Mouse (Mus musculus) hindbrain, postnatal 0 days (tissue): ENCODE measurements around the gene Plet1. TPM values are rescaled to one million over a fixed set of nuclear protein-coding genes. Genes with fewer than 3 reads are reported as not detected.

Experiments used
- ATAC-seq: fragments of 200-750 bp; cut with Nextera tagmentation; 2 replicates; pipeline ENCODE4 v1.8.0; 2017; ENCODE audit warnings: mild to moderate bottlenecking, moderate TSS enrichment, moderate library complexity
- DNase-seq: peaks from one replicate; pipeline ENCODE4 v3.0.0-alpha.2; 2015; ENCODE audit warnings: low spot score
- H3K27ac ChIP-seq: fragments of 300-500 bp; sonication (generic); 2 replicates; pipeline ENCODE4 v1.5.1; 2014; ENCODE audit warnings: mild to moderate bottlenecking
- H3K27me3 ChIP-seq: fragments of 300-500 bp; sonication (generic); 2 replicates; pipeline ENCODE4 v1.6.1; 2014; ENCODE audit warnings: low read length, mixed read lengths; ENCODE audit not compliant: insufficient read depth
- H3K36me3 ChIP-seq: fragments of 300-500 bp; sonication (generic); 2 replicates; pipeline ENCODE4 v1.6.1; 2014; ENCODE audit warnings: low read length, mixed read lengths; ENCODE audit not compliant: insufficient read depth
- H3K4me1 ChIP-seq: fragments of 300-500 bp; sonication (generic); 2 replicates; pipeline ENCODE4 v1.6.1; 2014; ENCODE audit warnings: antibody characterized with exemption, low read length, mixed read lengths; ENCODE audit not compliant: insufficient read depth
- H3K4me2 ChIP-seq: fragments of 300-500 bp; sonication (generic); 2 replicates; pipeline ENCODE4 v1.6.1; 2014; ENCODE audit warnings: low read depth, mild to moderate bottlenecking, low read length, moderate library complexity, mixed read lengths
- H3K4me3 ChIP-seq: fragments of 300-500 bp; sonication (generic); 2 replicates; pipeline ENCODE4 v1.5.1; 2014; ENCODE audit warnings: low read length
- H3K9ac ChIP-seq: fragments of 300-500 bp; sonication (generic); replicated peaks from 2 replicates; pipeline ENCODE4 v1.6.1; 2014; ENCODE audit warnings: mild to moderate bottlenecking, low read length, moderate library complexity, mixed read lengths
- H3K9me3 ChIP-seq: fragments of 300-500 bp; sonication (generic); 2 replicates; pipeline ENCODE4 v1.6.1; 2016; ENCODE audit warnings: low read length, mixed read lengths
- CTCF ChIP-seq: IDR thresholded peaks from 2 replicates; pipeline ENCODE4 v1.5.1; 2016; ENCODE audit warnings: antibody characterized with exemption, control low read depth, low read depth
- WGBS: fragments of 180-500 bp; shearing (Covaris S2); extraction: QIAGEN DNeasy Blood & Tissue Kit; methylation state at CpG from one replicate; pipeline ENCODE4 v1.1.7; 2014; 5-methylcytosine and 5-hydroxymethylcytosine counted together
- polyA plus RNA-seq: library from polyadenylated mRNA; unstranded; fragments of >200 nt; fragmentation: Nextera tagmentation; extraction: Ambion mirVana; gene quantifications from 2 replicates; pipeline ENCODE4 v1.2.1, GENCODE M21; 2015
- total RNA-seq: library from RNA; depleted of rRNA; stranded (reverse); fragments of >200 nt; gene quantifications from 2 replicates; pipeline ENCODE4 v1.2.3, GENCODE M21; 2014

The Plet1 gene
- total and polyA plus RNA-seq, 2 experiments from 2014 or later, result 0.37 to 1.0 TPM

DNA sequence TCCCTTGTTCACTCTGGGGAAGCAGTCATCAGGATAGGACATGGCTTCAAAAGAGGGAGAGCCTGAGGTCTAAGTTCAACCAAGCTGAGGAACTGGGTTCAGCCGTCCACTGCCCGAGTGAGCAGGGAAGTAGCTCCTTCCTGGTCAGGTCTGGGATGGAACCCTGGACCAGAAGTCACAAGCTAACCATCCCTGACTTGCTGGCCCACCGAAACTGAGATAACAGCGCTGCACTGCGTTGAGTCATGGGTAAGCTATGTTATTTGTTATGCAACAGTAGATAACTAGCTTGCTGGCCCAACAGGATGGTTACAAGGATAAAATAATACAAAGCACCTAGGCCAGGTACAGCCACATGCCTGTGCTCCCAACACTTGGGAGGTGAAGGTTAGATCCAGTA, 21.1 kb downstream of the Plet1 start:
- Histone ChIP-seq H3K9me3 (no peaks in the 10 kb centered on the region), H3K27ac (no peak overlapping the region), H3K27me3 (no peaks in the 10 kb centered on the region), H3K4me3 (no peak overlapping the region), H3K4me1 (no peaks in the 10 kb centered on the region), H3K36me3 (no peaks in the 10 kb centered on the region), H3K4me2 (no peak overlapping the region), H3K9ac (no peak overlapping the region)
- ATAC-seq, result no peak
- 85% methylated on average over 5 of the region's 5 CpGs for WGBS
- no peak for TF ChIP-seq CTCF
- DNase-seq, result no peak

DNA sequence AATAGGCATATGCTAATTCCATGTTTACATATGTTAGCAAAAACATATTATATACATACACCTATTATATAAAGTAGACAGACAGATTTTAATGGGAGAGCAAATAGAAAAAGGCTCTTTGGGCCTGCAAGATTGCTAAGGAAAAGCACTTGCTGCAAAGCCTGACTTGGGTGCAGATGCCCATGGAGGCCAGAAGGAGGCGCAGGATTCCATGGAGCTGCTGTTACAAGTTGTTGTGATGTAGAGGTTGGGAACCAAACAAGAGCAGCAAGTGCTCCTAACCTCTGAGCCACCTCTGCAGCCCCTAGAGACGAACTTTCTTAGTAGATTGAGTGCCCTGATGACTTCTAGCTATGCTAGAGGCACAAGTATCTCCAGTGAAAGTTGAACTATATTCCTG, 24.5 kb downstream of the Plet1 start:
- H3K9me3 ChIP-seq, result no peaks in the 10 kb centered on the region
- ATAC-seq (no peak), DNase-seq (peak; percentile 42)

DNA sequence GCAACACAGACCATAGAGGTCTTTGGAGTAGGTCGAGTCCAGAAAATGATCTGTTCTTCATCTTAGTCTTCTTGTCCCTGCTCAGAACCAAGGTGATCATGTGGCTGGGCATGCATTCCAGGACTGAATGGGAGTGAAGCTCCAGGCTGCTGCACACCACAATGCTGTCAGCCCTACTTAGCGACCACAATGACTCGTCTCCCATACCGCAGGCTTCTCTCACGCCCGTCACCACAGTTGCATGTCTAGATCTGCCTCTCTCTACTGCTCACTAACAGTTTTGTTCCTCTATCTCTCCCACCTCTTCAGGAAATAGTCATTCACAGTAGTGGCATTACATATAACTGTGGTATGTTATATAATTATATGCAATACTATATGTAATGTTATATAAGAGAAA, 26.4 kb downstream of the Plet1 start:
- no peak overlapping the region for H3K9ac ChIP-seq
- no peak for TF ChIP-seq CTCF
- H3K4me1 ChIP-seq, result no peaks in the 10 kb centered on the region
- H3K36me3 ChIP-seq, result no peaks in the 10 kb centered on the region
- ATAC-seq, result no peak
- H3K4me3 ChIP-seq, result no peak overlapping the region
- H3K9me3 ChIP-seq, result no peaks in the 10 kb centered on the region
- no peak overlapping the region for H3K27ac ChIP-seq
- H3K4me2 ChIP-seq, result no peak overlapping the region
- 89% methylated on average over 6 of the region's 6 CpGs for WGBS
- H3K27me3 ChIP-seq, result no peaks in the 10 kb centered on the region
- DNase-seq, result no peak

More for the DNA sequence above, 24.5 kb downstream of the Plet1 start:
- H3K4me2 ChIP-seq, result no peak overlapping the region
- no peaks in the 10 kb centered on the region for H3K36me3 ChIP-seq
- no peak overlapping the region for H3K4me3 ChIP-seq
- TF ChIP-seq CTCF, result peak; percentile 63
- H3K4me1 ChIP-seq, result no peaks in the 10 kb centered on the region
- 7% methylated on average over 2 of the region's 2 CpGs for WGBS
- no peak overlapping the region for H3K9ac ChIP-seq
- no peak overlapping the region for H3K27ac ChIP-seq
- no peaks in the 10 kb centered on the region for H3K27me3 ChIP-seq

DNA sequence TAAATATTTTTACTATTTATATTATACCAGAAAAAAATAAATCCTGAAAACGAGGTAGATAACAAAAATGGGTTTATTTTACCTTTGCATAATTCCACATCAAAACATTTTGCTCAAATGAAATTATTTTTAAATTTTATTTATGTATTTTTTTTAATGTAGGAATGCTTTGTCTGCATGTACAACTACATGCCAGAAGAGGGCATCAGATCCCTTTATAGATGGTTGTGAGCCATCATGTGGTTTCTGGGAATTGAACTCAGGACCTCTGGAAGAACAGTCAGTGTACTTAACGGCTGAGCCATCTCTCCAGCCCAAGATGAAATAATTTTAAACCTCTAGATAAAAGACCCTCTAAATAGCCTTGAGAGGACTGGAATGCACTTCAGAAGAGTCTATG, 27.2 kb downstream of the Plet1 start:
- Histone ChIP-seq H3K4me3 (no peak overlapping the region), H3K4me2 (no peak overlapping the region), H3K9me3 (no peaks in the 10 kb centered on the region), H3K36me3 (no peaks in the 10 kb centered on the region), H3K4me1 (no peaks in the 10 kb centered on the region), H3K27ac (no peak overlapping the region), H3K9ac (no peak overlapping the region), H3K27me3 (no peaks in the 10 kb centered on the region)
- DNase-seq, result no peak
- no peak for TF ChIP-seq CTCF
- ATAC-seq, result no peak
- WGBS, result 70% methylated on average over 2 of the region's 2 CpGs

DNA sequence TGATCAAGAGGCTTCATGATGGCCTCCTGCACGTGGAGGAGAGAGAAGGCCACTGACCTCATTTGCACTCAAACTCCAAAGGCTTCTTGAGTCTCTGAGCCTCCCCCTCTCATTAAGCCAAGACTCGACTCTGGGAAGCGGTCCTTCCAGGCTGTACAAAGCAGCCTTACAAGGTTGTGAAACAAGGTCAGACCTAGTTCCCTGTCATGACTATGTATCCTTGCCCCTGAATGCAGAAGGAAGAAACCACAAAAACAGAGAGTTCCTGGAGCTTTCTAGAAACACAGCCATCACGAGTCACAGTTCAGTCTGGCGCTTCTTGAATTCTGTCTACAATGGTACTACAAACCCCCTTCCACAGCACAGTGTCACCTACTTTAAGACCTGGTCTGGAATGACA, 28.2 kb downstream of the Plet1 start:
- H3K9ac ChIP-seq, result no peak overlapping the region
- no peak for DNase-seq
- no peak overlapping the region for H3K4me3 ChIP-seq
- no peaks in the 10 kb centered on the region for H3K27me3 ChIP-seq
- TF ChIP-seq CTCF, result no peak
- H3K4me1 ChIP-seq, result no peaks in the 10 kb centered on the region
- H3K27ac ChIP-seq, result no peak overlapping the region
- no peak overlapping the region for H3K4me2 ChIP-seq
- 85% methylated on average over 5 of the region's 5 CpGs for WGBS
- H3K9me3 ChIP-seq, result no peaks in the 10 kb centered on the region
- ATAC-seq, result no peak
- no peaks in the 10 kb centered on the region for H3K36me3 ChIP-seq

DNA sequence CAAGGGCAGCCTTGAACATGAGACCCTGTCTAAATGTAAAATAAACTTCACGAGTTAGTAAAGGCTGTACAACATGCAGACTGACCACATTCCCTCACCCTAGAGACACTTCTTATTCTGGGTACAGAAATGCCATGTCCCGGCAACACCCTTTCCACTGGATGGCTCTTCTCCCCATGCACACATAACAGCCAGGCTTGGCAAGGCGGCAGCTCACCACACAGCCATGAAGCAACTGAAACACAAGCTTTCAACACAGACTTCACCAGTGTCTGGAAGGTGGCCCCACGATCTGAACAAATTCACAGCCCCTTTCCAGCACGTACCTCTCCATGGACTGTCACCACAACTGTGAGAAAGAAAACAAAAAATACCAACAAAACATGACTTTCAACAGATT, 30.6 kb downstream of the Plet1 start:
- Histone ChIP-seq H3K4me1 (peaks cover 5% of the 10 kb centered on the region; the same call in 1 of the 2 replicates), H3K27ac (no peak overlapping the region), H3K9ac (no peak overlapping the region), H3K9me3 (no peaks in the 10 kb centered on the region), H3K4me2 (no peak overlapping the region), H3K36me3 (no peaks in the 10 kb centered on the region), H3K4me3 (no peak overlapping the region), H3K27me3 (no peaks in the 10 kb centered on the region)
- TF ChIP-seq CTCF, result no peak
- DNase-seq, result no peak
- ATAC-seq, result no peak
- 90% methylated on average over 5 of the region's 5 CpGs for WGBS

DNA sequence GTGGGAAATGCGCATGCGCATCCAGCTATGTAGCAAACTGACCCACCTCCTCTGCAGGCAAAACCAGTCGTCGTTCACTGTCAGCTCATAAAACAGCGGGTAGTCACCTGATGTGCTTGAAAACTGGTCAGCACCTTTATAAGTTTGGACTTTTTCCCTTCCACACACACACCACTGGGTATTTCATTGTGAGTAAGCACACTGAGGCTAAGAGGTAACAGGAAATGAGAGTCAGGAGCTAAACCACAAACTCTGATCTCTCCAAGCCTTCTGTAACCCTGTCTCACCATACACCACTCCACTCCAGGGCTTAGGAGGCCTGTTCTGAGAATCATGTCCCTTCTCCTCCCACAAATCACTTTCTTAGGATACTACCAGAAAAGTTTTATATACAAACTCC, 31.3 kb downstream of the Plet1 start:
- Histone ChIP-seq H3K27ac (no peak overlapping the region), H3K27me3 (no peaks in the 10 kb centered on the region), H3K9me3 (no peaks in the 10 kb centered on the region), H3K4me1 (peaks cover 5% of the 10 kb centered on the region; the same call in 1 of the 2 replicates), H3K36me3 (no peaks in the 10 kb centered on the region), H3K4me2 (no peak overlapping the region), H3K9ac (no peak overlapping the region), H3K4me3 (no peak overlapping the region)
- ATAC-seq, result no peak
- no peak for DNase-seq
- 84% methylated on average over 5 of the region's 5 CpGs for WGBS
- TF ChIP-seq CTCF, result no peak
